ENCODE assay signal across 11 mouse cellular contexts in genomic region chr13:46335020-46335419, GRCm38 (mm10).
DNase-seq lines count a peak whose midpoint lies in the region; ATAC-seq and TF ChIP-seq lines count a peak whose summit lies in the region.
"Had no signal": no experiment of that assay in that cellular context is flagged by ENCODE, and none has a peak within 500 bp of the region (broad histone marks: within the 10 kb centered on the region; RNA-seq: fewer than 3 reads in every experiment).

No protein-coding gene starts in this region.

- TF ChIP-seq CTCF in hindbrain, postnatal 0 days (IDR thresholded peaks at IDR 0.05; ENCODE audit: low read depth): no peak

- H3K4me3 ChIP-seq in hindbrain, postnatal 0 days (ENCODE audit: low read length): no peak overlapping the region
- no peak overlapping the region for H3K4me3 ChIP-seq in hindbrain, embryonic 11.5 days (ENCODE audit: low read depth, low read length)
- H3K4me3 ChIP-seq: intestine, embryonic 15.5 days had no signal

- DNase-seq in hindbrain, postnatal 0 days (ENCODE audit: low spot score): peak; percentile 79
- DNase-seq in hindbrain, embryonic 11.5 days (ENCODE audit: low spot score): no peak
- DNase-seq in cerebellum, postnatal 36 days: peak; percentile 91 to 95
- peak; percentile 23 to 34 for DNase-seq in layer of hippocampus, postnatal 10 days (ENCODE audit: low spot score in 2 of 2)
- DNase-seq in right cerebral cortex, postnatal 25 days: peak; percentile 69
- no peak for DNase-seq in embryo, embryonic 10.5 days (ENCODE audit: low spot score)
- no peak for DNase-seq in lung, postnatal 10 days
- DNase-seq in heart, postnatal 14 days: no peak
- DNase-seq: adrenal gland, postnatal 25 days had no signal

- H3K9ac ChIP-seq in hindbrain, postnatal 0 days (replicated peaks; ENCODE audit: low read length): no peak overlapping the region
- no peak overlapping the region for H3K9ac ChIP-seq in hindbrain, embryonic 11.5 days (ENCODE audit: low read depth, low read length)
- H3K9ac ChIP-seq: intestine, embryonic 15.5 days had no signal

- peak; percentile 79 for ATAC-seq in hindbrain, postnatal 0 days
- no peak for ATAC-seq in hindbrain, embryonic 11.5 days (ENCODE audit: low FRiP score)
- ATAC-seq: intestine, embryonic 15.5 days; Patski had no signal

- 0 out of 2 replicates have a peak, but pooled peaks cover 4% of the 10 kb centered on the region for H3K4me1 ChIP-seq in hindbrain, postnatal 0 days (ENCODE audit: insufficient read depth, low read length)
- H3K4me1 ChIP-seq in hindbrain, embryonic 11.5 days (replicated peaks; ENCODE audit: control insufficient read depth, insufficient read depth, low read length): no peaks in the 10 kb centered on the region
- H3K4me1 ChIP-seq: intestine, embryonic 15.5 days had no signal

- intact Hi-C loops in heart, postnatal 14 days (cut with DNase I): no loop called here

- H3K36me3 ChIP-seq in hindbrain, postnatal 0 days (ENCODE audit: insufficient read depth, low read length): no peaks in the 10 kb centered on the region
- no peaks in the 10 kb centered on the region for H3K36me3 ChIP-seq in hindbrain, embryonic 11.5 days (ENCODE audit: control insufficient read depth, insufficient read depth, low read length)
- H3K36me3 ChIP-seq: intestine, embryonic 15.5 days had no signal

- no peak overlapping the region for H3K27ac ChIP-seq in hindbrain, postnatal 0 days
- no peak overlapping the region for H3K27ac ChIP-seq in hindbrain, embryonic 11.5 days (ENCODE audit: low read depth, low read length)
- H3K27ac ChIP-seq: intestine, embryonic 15.5 days had no signal

- H3K27me3 ChIP-seq in hindbrain, postnatal 0 days (ENCODE audit: insufficient read depth, low read length): no peaks in the 10 kb centered on the region
- H3K27me3 ChIP-seq in hindbrain, embryonic 11.5 days (ENCODE audit: control insufficient read depth, insufficient read depth, low read length): no peaks in the 10 kb centered on the region
- H3K27me3 ChIP-seq: intestine, embryonic 15.5 days had no signal

- no peak overlapping the region for H3K4me2 ChIP-seq in hindbrain, postnatal 0 days (ENCODE audit: low read depth, low read length)
- no peak overlapping the region for H3K4me2 ChIP-seq in hindbrain, embryonic 11.5 days (replicated peaks; ENCODE audit: low read depth, low read length)
- H3K4me2 ChIP-seq: intestine, embryonic 15.5 days had no signal

- H3K9me3 ChIP-seq in hindbrain, postnatal 0 days (ENCODE audit: low read length): no peaks in the 10 kb centered on the region
- H3K9me3 ChIP-seq in hindbrain, embryonic 11.5 days (ENCODE audit: control insufficient read depth, low read length): no peaks in the 10 kb centered on the region
- H3K9me3 ChIP-seq: intestine, embryonic 15.5 days had no signal

- WGBS in hindbrain, postnatal 0 days: 43% methylated on average over 6 of the region's 6 CpGs
- WGBS in hindbrain, embryonic 11.5 days: 81% methylated on average over 6 of the region's 6 CpGs

Comparison
In these comparisons a context has a peak if more than half of its experiments do, and no peak if none do; other contexts are left out.
1. DNase-seq: peak in hindbrain, postnatal 0 days (single experiment), cerebellum, postnatal 36 days (2 of 2), layer of hippocampus, postnatal 10 days (2 of 2) and right cerebral cortex, postnatal 25 days (single experiment); none in hindbrain, embryonic 11.5 days (single experiment), embryo, embryonic 10.5 days (single experiment), lung, postnatal 10 days (single experiment) and heart, postnatal 14 days (0 of 2).